ENCODE assay signal across 28 mouse cellular contexts in the genomic region with DNA sequence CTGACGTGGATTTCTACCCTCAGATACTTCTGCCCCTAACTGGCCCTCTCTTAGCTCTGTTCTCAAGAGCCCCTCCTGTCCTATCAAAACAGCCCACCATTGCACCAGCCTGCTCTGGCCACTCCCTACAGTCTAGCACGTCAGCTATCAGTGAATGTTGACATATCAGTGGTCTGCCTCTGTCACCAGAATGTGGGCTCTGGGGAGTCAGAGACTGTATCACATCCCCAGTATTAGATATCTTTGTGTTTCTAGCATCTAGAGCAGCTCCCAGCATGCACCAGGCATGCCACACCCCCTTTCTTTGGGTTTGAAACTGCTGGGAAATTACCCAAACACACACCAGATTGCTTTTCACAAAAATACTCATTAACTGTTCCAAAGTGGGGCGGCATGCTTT. TPM values are rescaled to one million over a fixed set of nuclear protein-coding genes. Genes with fewer than 3 reads are reported as not detected.
DNase-seq lines count a peak whose midpoint lies in the region; ATAC-seq and TF ChIP-seq lines count a peak whose summit lies in the region.
"Had no signal": no experiment of that assay in that cellular context is flagged by ENCODE, and none has a peak within 500 bp of the region (broad histone marks: within the 10 kb centered on the region; RNA-seq: fewer than 3 reads in every experiment).

No protein-coding gene starts in this region.

- no peak overlapping the region for H3K9ac ChIP-seq in forebrain, postnatal 0 days
- no peak overlapping the region for H3K9ac ChIP-seq in liver, embryonic 13.5 days
- H3K9ac ChIP-seq in hindbrain, embryonic 12.5 days: no peak overlapping the region
- H3K9ac ChIP-seq: embryonic facial prominence, embryonic 12.5 days; forebrain, embryonic 15.5 days; heart, embryonic 13.5 days; intestine, embryonic 15.5 days; limb, embryonic 12.5 days; midbrain, embryonic 12.5 days; neural tube, embryonic 12.5 days had no signal

- no peak overlapping the region for H3K4me3 ChIP-seq in forebrain, postnatal 0 days (ENCODE audit: low read depth, low read length)
- H3K4me3 ChIP-seq in forebrain, embryonic 10.5 days: no peak overlapping the region
- H3K4me3 ChIP-seq in liver, embryonic 13.5 days (replicated peaks): no peak overlapping the region
- H3K4me3 ChIP-seq in hindbrain, embryonic 12.5 days: no peak overlapping the region
- H3K4me3 ChIP-seq: embryonic facial prominence, embryonic 12.5 days; forebrain, embryonic 15.5 days; gastrocnemius, adult 2 months; heart, embryonic 13.5 days; intestine, embryonic 15.5 days; limb, embryonic 12.5 days; midbrain, embryonic 12.5 days; myocyte; neural tube, embryonic 12.5 days had no signal

- peak; percentile 25; the same call in 1 of the 2 replicates for ATAC-seq in forebrain, postnatal 0 days
- 0 out of 2 replicates have a peak, but pooled peaks have one; percentile 8 for ATAC-seq in common myeloid progenitor, adult 5-6 weeks (replicated peaks; ENCODE audit: low read depth, poor library complexity, severe bottlenecking)
- peak; percentile 90 for ATAC-seq in liver, embryonic 13.5 days (ENCODE audit: low read depth)
- ATAC-seq in megakaryocyte progenitor cell, adult 5-6 weeks (replicated peaks; ENCODE audit: poor library complexity): peak; percentile 40
- ATAC-seq in hindbrain, embryonic 12.5 days (ENCODE audit: low FRiP score): no peak
- ATAC-seq: forebrain, embryonic 15.5 days; hindbrain, embryonic 16.5 days; intestine, embryonic 15.5 days; lung, postnatal 0 days had no signal

- no peaks in the 10 kb centered on the region for H3K36me3 ChIP-seq in forebrain, postnatal 0 days (ENCODE audit: insufficient read depth)
- no peaks in the 10 kb centered on the region for H3K36me3 ChIP-seq in forebrain, embryonic 10.5 days (replicated peaks)
- no peaks in the 10 kb centered on the region for H3K36me3 ChIP-seq in liver, embryonic 13.5 days
- no peaks in the 10 kb centered on the region for H3K36me3 ChIP-seq in hindbrain, embryonic 12.5 days
- H3K36me3 ChIP-seq: embryonic facial prominence, embryonic 12.5 days; forebrain, embryonic 15.5 days; heart, embryonic 13.5 days; intestine, embryonic 15.5 days; limb, embryonic 12.5 days; midbrain, embryonic 12.5 days; neural tube, embryonic 12.5 days had no signal

- H3K27me3 ChIP-seq in forebrain, postnatal 0 days (ENCODE audit: insufficient read depth, low read length): no peaks in the 10 kb centered on the region
- no peaks in the 10 kb centered on the region for H3K27me3 ChIP-seq in forebrain, embryonic 10.5 days (ENCODE audit: poor library complexity, severe bottlenecking)
- H3K27me3 ChIP-seq in liver, embryonic 13.5 days: no peaks in the 10 kb centered on the region
- H3K27me3 ChIP-seq in hindbrain, embryonic 12.5 days: no peaks in the 10 kb centered on the region
- H3K27me3 ChIP-seq: embryonic facial prominence, embryonic 12.5 days; forebrain, embryonic 15.5 days; heart, embryonic 13.5 days; intestine, embryonic 15.5 days; limb, embryonic 12.5 days; midbrain, embryonic 12.5 days; neural tube, embryonic 12.5 days had no signal

- WGBS in forebrain, postnatal 0 days: 66% methylated on average over 3 of the region's 3 CpGs
- whole genome bisulfite sequencing in forebrain, embryonic 10.5 days: 79% methylated on average over 3 of the region's 3 CpGs
- WGBS in liver, embryonic 13.5 days (ENCODE audit: insufficient replicate concordance): 33% methylated on average over 3 of the region's 3 CpGs
- WGBS in hindbrain, embryonic 12.5 days: 62% methylated on average over 3 of the region's 3 CpGs

- H3K9me3 ChIP-seq in forebrain, postnatal 0 days (ENCODE audit: low read length): no peaks in the 10 kb centered on the region
- H3K9me3 ChIP-seq in forebrain, embryonic 10.5 days: no peaks in the 10 kb centered on the region
- no peaks in the 10 kb centered on the region for H3K9me3 ChIP-seq in liver, embryonic 13.5 days (replicated peaks)
- H3K9me3 ChIP-seq in hindbrain, embryonic 12.5 days (replicated peaks): no peaks in the 10 kb centered on the region
- H3K9me3 ChIP-seq: embryonic facial prominence, embryonic 12.5 days; forebrain, embryonic 15.5 days; heart, embryonic 13.5 days; intestine, embryonic 15.5 days; limb, embryonic 12.5 days; midbrain, embryonic 12.5 days; neural tube, embryonic 12.5 days had no signal

- H3K27ac ChIP-seq in forebrain, postnatal 0 days (ENCODE audit: low read depth, low read length): no peak overlapping the region
- H3K27ac ChIP-seq in forebrain, embryonic 10.5 days: no peak overlapping the region
- H3K27ac ChIP-seq in liver, embryonic 13.5 days: peak overlapping the region; percentile 13; the same call in 1 of the 2 replicates
- H3K27ac ChIP-seq in hindbrain, embryonic 12.5 days: no peak overlapping the region
- H3K27ac ChIP-seq: embryonic facial prominence, embryonic 12.5 days; forebrain, embryonic 15.5 days; gastrocnemius, adult 2 months; heart, embryonic 13.5 days; intestine, embryonic 15.5 days; kidney, postnatal 0 days; limb, embryonic 12.5 days; midbrain, embryonic 12.5 days; neural tube, embryonic 12.5 days had no signal

- TF ChIP-seq CTCF in forebrain, postnatal 0 days (IDR thresholded peaks at IDR 0.05; ENCODE audit: low read depth): no peak

- H3K4me2 ChIP-seq in forebrain, postnatal 0 days (ENCODE audit: low read depth): no peak overlapping the region
- H3K4me2 ChIP-seq in liver, embryonic 13.5 days: peak overlapping the region; percentile 3; the same call in 1 of the 2 replicates
- no peak overlapping the region for H3K4me2 ChIP-seq in hindbrain, embryonic 12.5 days (replicated peaks)
- H3K4me2 ChIP-seq: embryonic facial prominence, embryonic 12.5 days; forebrain, embryonic 15.5 days; heart, embryonic 13.5 days; intestine, embryonic 15.5 days; limb, embryonic 12.5 days; midbrain, embryonic 12.5 days; neural tube, embryonic 12.5 days had no signal

- no peak for DNase-seq in forebrain, postnatal 0 days
- DNase-seq in forebrain, embryonic 10.5 days (ENCODE audit: extremely low spot score, low spot score): no peak
- peak; percentile 42 for DNase-seq in liver, embryonic 13.5 days
- DNase-seq in gastrocnemius, postnatal 10 days: no peak
- no peak for DNase-seq in adrenal gland, postnatal 4 days (ENCODE audit: low spot score in 2 of 2)
- DNase-seq: adrenal gland, adult 2 months; adrenal gland, postnatal 36 days; cerebellum, adult 8-10 months; cerebellum, postnatal 36 days; embryo, embryonic 11 days; gastrocnemius, adult 2 months; heart, postnatal 10 days; kidney, adult 8-10 months; thymus, postnatal 14 days had no signal

- no peaks in the 10 kb centered on the region for H3K4me1 ChIP-seq in forebrain, postnatal 0 days (ENCODE audit: insufficient read depth)
- H3K4me1 ChIP-seq in forebrain, embryonic 10.5 days: no peaks in the 10 kb centered on the region
- H3K4me1 ChIP-seq in liver, embryonic 13.5 days (replicated peaks): peaks cover 37% of the 10 kb centered on the region
- H3K4me1 ChIP-seq in hindbrain, embryonic 12.5 days: no peaks in the 10 kb centered on the region
- H3K4me1 ChIP-seq: embryonic facial prominence, embryonic 12.5 days; forebrain, embryonic 15.5 days; intestine, embryonic 15.5 days; limb, embryonic 12.5 days; midbrain, embryonic 12.5 days; neural tube, embryonic 12.5 days had no signal

RNA-seq across cellular contexts. Expression of gene Srgn, which starts 13.5 kb away (rescaled TPM):
- 12.8 and 17.4 TPM in 2 replicates for total RNA-seq in forebrain, postnatal 0 days (2014; rRNA removed)
- polyA plus RNA-seq in forebrain, postnatal 0 days (2015; fragmentation: Nextera tagmentation; extraction: Ambion mirVana): 19.8 and 19.9 TPM in 2 replicates
- polyA plus RNA-seq in forebrain, embryonic 10.5 days (2016; fragmentation: Nextera tagmentation; extraction: Ambion mirVana): 2.3 and 3.0 TPM in 2 replicates
- total RNA-seq in common myeloid progenitor, adult 5-6 weeks (2017): 1,072 and 1,492 TPM in 2 replicates
- 67.1 and 71.8 TPM in 2 replicates for polyA plus RNA-seq in liver, embryonic 13.5 days (2015; fragmentation: Nextera tagmentation; extraction: Ambion mirVana)
- total RNA-seq in megakaryocyte progenitor cell, adult 5-6 weeks (2015): 4,537 and 5,213 TPM in 2 replicates
- 2,549 and 3,020 TPM in 2 replicates for total RNA-seq in megakaryocyte progenitor cell, adult 5-6 weeks (2017)
- total RNA-seq in gastrocnemius, postnatal 10 days (2021): 10 to 100 TPM; 11.2 to 17.2 TPM
- polyA plus RNA-seq in hindbrain, embryonic 12.5 days (2016; fragmentation: Nextera tagmentation; extraction: Ambion mirVana): 3.4 and 6.2 TPM in 2 replicates
- total RNA-seq in adrenal gland, postnatal 4 days (2021): 10 to 100 TPM; 23.9 to 38.9 TPM

RNA-seq across cellular contexts. Expression of gene Kif1bp, which starts 37.5 kb away (rescaled TPM):
- 95.5 and 100 TPM in 2 replicates for total RNA-seq in forebrain, postnatal 0 days (2014; rRNA removed)
- 67.8 and 78.9 TPM in 2 replicates for polyA plus RNA-seq in forebrain, postnatal 0 days (2015; fragmentation: Nextera tagmentation; extraction: Ambion mirVana)
- polyA plus RNA-seq in forebrain, embryonic 10.5 days (2016; fragmentation: Nextera tagmentation; extraction: Ambion mirVana): 32.6 and 32.8 TPM in 2 replicates
- total RNA-seq in common myeloid progenitor, adult 5-6 weeks (2017): 13.7 and 19.9 TPM in 2 replicates
- polyA plus RNA-seq in liver, embryonic 13.5 days (2015; fragmentation: Nextera tagmentation; extraction: Ambion mirVana): 12.9 and 13.7 TPM in 2 replicates
- 18.7 and 26.5 TPM in 2 replicates for total RNA-seq in megakaryocyte progenitor cell, adult 5-6 weeks (2015)
- total RNA-seq in megakaryocyte progenitor cell, adult 5-6 weeks (2017): 14.8 and 19.4 TPM in 2 replicates
- 10 to 100 TPM; 20.9 to 23.5 TPM for total RNA-seq in gastrocnemius, postnatal 10 days (2021)
- polyA plus RNA-seq in hindbrain, embryonic 12.5 days (2016; fragmentation: Nextera tagmentation; extraction: Ambion mirVana): 74.3 and 74.7 TPM in 2 replicates
- total RNA-seq in adrenal gland, postnatal 4 days (2021): 10 to 100 TPM; 39.2 to 42.1 TPM

RNA-seq across cellular contexts. Expression of gene Vps26a, which starts 54.2 kb away (rescaled TPM):
- total RNA-seq in forebrain, postnatal 0 days (2014; rRNA removed): 40.2 and 45.7 TPM in 2 replicates
- 43.1 and 52.1 TPM in 2 replicates for polyA plus RNA-seq in forebrain, postnatal 0 days (2015; fragmentation: Nextera tagmentation; extraction: Ambion mirVana)
- 93.4 and 96.5 TPM in 2 replicates for polyA plus RNA-seq in forebrain, embryonic 10.5 days (2016; fragmentation: Nextera tagmentation; extraction: Ambion mirVana)
- 76.1 and 81.7 TPM in 2 replicates for total RNA-seq in common myeloid progenitor, adult 5-6 weeks (2017)
- polyA plus RNA-seq in liver, embryonic 13.5 days (2015; fragmentation: Nextera tagmentation; extraction: Ambion mirVana): 49.1 and 67.3 TPM in 2 replicates
- 64.3 and 75.4 TPM in 2 replicates for total RNA-seq in megakaryocyte progenitor cell, adult 5-6 weeks (2015)
- 78.1 and 84.2 TPM in 2 replicates for total RNA-seq in megakaryocyte progenitor cell, adult 5-6 weeks (2017)
- total RNA-seq in gastrocnemius, postnatal 10 days (2021): 10 to 100 TPM; 29.1 to 30.1 TPM
- polyA plus RNA-seq in hindbrain, embryonic 12.5 days (2016; fragmentation: Nextera tagmentation; extraction: Ambion mirVana): 79.8 and 83.2 TPM in 2 replicates
- 10 to 100 TPM; 45.3 to 48.7 TPM for total RNA-seq in adrenal gland, postnatal 4 days (2021)

Comparison
In these comparisons a context has a peak if more than half of its experiments do, and no peak if none do; other contexts are left out.
1. RNA of gene Srgn, which starts 13.5 kb away (total RNA-seq): 2,549 to 5,213 TPM in megakaryocyte progenitor cell, adult 5-6 weeks and 1,072 to 1,492 TPM in common myeloid progenitor, adult 5-6 weeks; 23.9 to 38.9 TPM in adrenal gland, postnatal 4 days, 12.8 to 17.4 TPM in forebrain, postnatal 0 days and 11.2 to 17.2 TPM in gastrocnemius, postnatal 10 days; every median in the first group is over 10 times any median in the second.